Mouse (Mus musculus): ENCODE measurements around the gene Fhad1. TPM values are rescaled to one million over a fixed set of nuclear protein-coding genes. Genes with fewer than 3 reads are reported as not detected.

Fhad1 gene
- polyA plus RNA-seq, 1 experiment: 0.07 TPM

- H3K36me3 ChIP-seq (ENCODE audit: control insufficient read depth, insufficient read depth): no peaks in the 10 kb centered on the region
- H3K79me2 ChIP-seq (ENCODE audit: control insufficient read depth, insufficient read depth): peaks cover 27% of the 10 kb centered on the region
- H3ac ChIP-seq (ENCODE audit: control insufficient read depth, insufficient read length, low read depth): peak overlapping the region; percentile 79
- TF ChIP-seq FOSL1 (IDR thresholded peaks at IDR 0.05; ENCODE audit: insufficient read depth, low read length, poor library complexity, severe bottlenecking): no peak
- no peak for TF ChIP-seq MYOD1 (IDR thresholded peaks at IDR 0.05; ENCODE audit: control insufficient read depth, insufficient read length, low read depth)
- TF ChIP-seq CEBPB (IDR thresholded peaks at IDR 0.05; ENCODE audit: low read depth): no peak
- TF ChIP-seq USF1 (IDR thresholded peaks at IDR 0.05; ENCODE audit: low read depth): no peak
- no peak for TF ChIP-seq MAX (IDR thresholded peaks at IDR 0.05)
- TF ChIP-seq MYOG (IDR thresholded peaks at IDR 0.05; ENCODE audit: control insufficient read depth, extremely low read depth, insufficient read length): no peak
- no peak for TF ChIP-seq CTCF (IDR thresholded peaks at IDR 0.05; ENCODE audit: control insufficient read depth, insufficient read depth, insufficient read length)
- peak overlapping the region; percentile 57 for H3K4me3 ChIP-seq (ENCODE audit: insufficient read depth, poor library complexity, severe bottlenecking)
- peaks cover 4% of the 10 kb centered on the region for H3K27me3 ChIP-seq (ENCODE audit: control insufficient read depth, insufficient read depth, insufficient read length)
- peaks cover 7% of the 10 kb centered on the region for H3K79me3 ChIP-seq (ENCODE audit: low read depth)
These were observed 140.7 kb downstream of the Fhad1 start for GRCm38 (mm10) chr4:141874111-141874600.

- Histone ChIP-seq H3K79me3 (ENCODE audit: low read depth) (peaks cover 7% of the 10 kb centered on the region), H3K4me3 (ENCODE audit: insufficient read depth, poor library complexity, severe bottlenecking) (no peak overlapping the region), H3K36me3 (ENCODE audit: control insufficient read depth, insufficient read depth) (no peaks in the 10 kb centered on the region), H3ac (ENCODE audit: control insufficient read depth, insufficient read length, low read depth) (no peak overlapping the region), H3K79me2 (ENCODE audit: control insufficient read depth, insufficient read depth) (peaks cover 27% of the 10 kb centered on the region), H3K27me3 (ENCODE audit: control insufficient read depth, insufficient read depth, insufficient read length) (peaks cover 4% of the 10 kb centered on the region)
- TF ChIP-seq CTCF (IDR thresholded peaks at IDR 0.05; ENCODE audit: control insufficient read depth, insufficient read depth, insufficient read length): no peak
- TF ChIP-seq MYOG (IDR thresholded peaks at IDR 0.05; ENCODE audit: control insufficient read depth, extremely low read depth, insufficient read length): no peak
- TF ChIP-seq MAX (IDR thresholded peaks at IDR 0.05): no peak
- TF ChIP-seq MYOD1 (IDR thresholded peaks at IDR 0.05; ENCODE audit: control insufficient read depth, insufficient read length, low read depth): no peak
- TF ChIP-seq USF1 (IDR thresholded peaks at IDR 0.05; ENCODE audit: low read depth): no peak
- no peak for TF ChIP-seq FOSL1 (IDR thresholded peaks at IDR 0.05; ENCODE audit: insufficient read depth, low read length, poor library complexity, severe bottlenecking)
These were observed 141.9 kb downstream of the Fhad1 start for GRCm38 (mm10) chr4:141872977-141873376.

GRCm38 (mm10) chr4:141871909-141872308 is 143.0 kb downstream of the Fhad1 start:
- Histone ChIP-seq H3K79me3 (ENCODE audit: low read depth) (peaks cover 7% of the 10 kb centered on the region), H3ac (ENCODE audit: control insufficient read depth, insufficient read length, low read depth) (no peak overlapping the region), H3K27me3 (ENCODE audit: control insufficient read depth, insufficient read depth, insufficient read length) (no peaks in the 10 kb centered on the region), H3K79me2 (ENCODE audit: control insufficient read depth, insufficient read depth) (peaks cover 27% of the 10 kb centered on the region), H3K4me3 (ENCODE audit: insufficient read depth, poor library complexity, severe bottlenecking) (no peak overlapping the region), H3K36me3 (ENCODE audit: control insufficient read depth, insufficient read depth) (no peaks in the 10 kb centered on the region)
- no peak for TF ChIP-seq CEBPB (IDR thresholded peaks at IDR 0.05; ENCODE audit: low read depth)
- TF ChIP-seq CTCF (IDR thresholded peaks at IDR 0.05; ENCODE audit: control insufficient read depth, insufficient read depth, insufficient read length): no peak
- TF ChIP-seq MAX (IDR thresholded peaks at IDR 0.05): no peak
- no peak for TF ChIP-seq FOSL1 (IDR thresholded peaks at IDR 0.05; ENCODE audit: insufficient read depth, low read length, poor library complexity, severe bottlenecking)
- TF ChIP-seq MYOD1 (IDR thresholded peaks at IDR 0.05; ENCODE audit: control insufficient read depth, insufficient read length, low read depth): no peak
- TF ChIP-seq MYOG (IDR thresholded peaks at IDR 0.05; ENCODE audit: control insufficient read depth, extremely low read depth, insufficient read length): no peak
- no peak for TF ChIP-seq USF1 (IDR thresholded peaks at IDR 0.05; ENCODE audit: low read depth)

- Histone ChIP-seq H3K79me2 (ENCODE audit: control insufficient read depth, insufficient read depth) (peaks cover 27% of the 10 kb centered on the region), H3K4me3 (ENCODE audit: insufficient read depth, poor library complexity, severe bottlenecking) (no peak overlapping the region), H3K27me3 (ENCODE audit: control insufficient read depth, insufficient read depth, insufficient read length) (no peaks in the 10 kb centered on the region), H3ac (ENCODE audit: control insufficient read depth, insufficient read length, low read depth) (no peak overlapping the region), H3K36me3 (ENCODE audit: control insufficient read depth, insufficient read depth) (no peaks in the 10 kb centered on the region), H3K79me3 (ENCODE audit: low read depth) (peaks cover 7% of the 10 kb centered on the region)
- TF ChIP-seq MYOG (IDR thresholded peaks at IDR 0.05; ENCODE audit: control insufficient read depth, extremely low read depth, insufficient read length): no peak
- TF ChIP-seq CEBPB (IDR thresholded peaks at IDR 0.05; ENCODE audit: low read depth): no peak
These were observed 143.6 kb downstream of the Fhad1 start for GRCm38 (mm10) chr4:141871333-141871725.

- Histone ChIP-seq H3K4me3 (ENCODE audit: insufficient read depth, poor library complexity, severe bottlenecking) (no peak overlapping the region), H3K79me3 (ENCODE audit: low read depth) (peaks cover 7% of the 10 kb centered on the region), H3K27me3 (ENCODE audit: control insufficient read depth, insufficient read depth, insufficient read length) (no peaks in the 10 kb centered on the region), H3ac (ENCODE audit: control insufficient read depth, insufficient read length, low read depth) (no peak overlapping the region), H3K36me3 (ENCODE audit: control insufficient read depth, insufficient read depth) (no peaks in the 10 kb centered on the region), H3K79me2 (ENCODE audit: control insufficient read depth, insufficient read depth) (peaks cover 27% of the 10 kb centered on the region)
- TF ChIP-seq CEBPB (IDR thresholded peaks at IDR 0.05; ENCODE audit: low read depth) (no peak), MAX (IDR thresholded peaks at IDR 0.05) (no peak), FOSL1 (IDR thresholded peaks at IDR 0.05; ENCODE audit: insufficient read depth, low read length, poor library complexity, severe bottlenecking) (no peak), CTCF (IDR thresholded peaks at IDR 0.05; ENCODE audit: control insufficient read depth, insufficient read depth, insufficient read length) (no peak), MYOD1 (IDR thresholded peaks at IDR 0.05; ENCODE audit: control insufficient read depth, insufficient read length, low read depth) (no peak), USF1 (IDR thresholded peaks at IDR 0.05; ENCODE audit: low read depth) (no peak), MYOG (IDR thresholded peaks at IDR 0.05; ENCODE audit: control insufficient read depth, extremely low read depth, insufficient read length) (no peak)
These were observed 144.1 kb downstream of the Fhad1 start for GRCm38 (mm10) chr4:141870666-141871332.

Data from C2C12 (cell line).